Mouse (Mus musculus): ENCODE results near the gene Spic.
"Not testable (repeated sequence)": the region's sequence is repeated elsewhere in the genome, so short reads cannot be mapped to it uniquely, and the experiment has no call there.

Spic gene

GRCm38 (mm10) chr10:88684925-88685324 is at the start of gene Spic:
Gene Spic (minus strand): TSS chr10:88685015.
- no peak for DNase-seq (ENCODE audit: low read depth)

GRCm38 (mm10) chr10:88732309-88732622 is 47.5 kb upstream of the Spic start:
- no peak for DNase-seq (ENCODE audit: low read depth)

DNA sequence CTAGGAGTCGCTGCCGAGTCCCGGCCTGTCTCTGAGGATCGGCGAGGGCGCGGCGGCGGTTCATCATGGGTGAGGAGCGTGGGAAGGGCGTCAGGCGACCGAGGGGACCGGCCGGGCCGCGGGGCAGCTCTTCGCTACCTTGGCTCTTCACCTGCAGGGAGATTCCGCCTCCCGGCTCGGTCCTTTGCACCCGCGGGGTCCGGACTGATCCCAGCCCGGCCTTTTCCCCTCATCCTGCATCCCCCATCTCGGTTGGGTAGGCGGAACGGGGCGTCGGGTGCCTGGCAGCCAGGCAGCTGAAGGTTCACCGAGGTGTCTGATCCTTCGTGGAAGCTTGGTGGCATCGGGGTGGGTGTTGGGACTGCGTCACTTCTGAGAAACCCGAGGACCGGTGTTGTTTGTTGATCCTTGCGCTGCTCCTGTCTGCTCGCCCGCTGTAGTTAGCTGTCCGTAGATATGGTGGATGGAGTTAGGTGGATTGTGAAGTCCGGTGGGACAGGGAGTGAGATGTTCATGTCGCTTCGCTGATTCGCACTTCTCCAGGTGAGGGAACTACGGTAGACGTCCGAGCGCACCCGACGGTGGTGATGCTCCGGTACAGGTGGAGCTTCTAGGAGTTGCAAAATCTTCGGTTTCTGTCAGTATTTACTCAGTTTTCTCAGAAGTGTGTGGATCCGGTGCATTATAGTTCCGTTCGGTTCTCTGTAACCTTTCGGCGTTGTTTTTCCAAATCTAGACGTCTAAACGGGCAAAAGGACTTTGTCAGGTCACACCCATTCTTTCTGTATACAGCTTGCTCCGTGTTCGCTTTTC is 46.9 kb upstream of the Spic start:
- no peak for DNase-seq (ENCODE audit: low read depth)

DNA sequence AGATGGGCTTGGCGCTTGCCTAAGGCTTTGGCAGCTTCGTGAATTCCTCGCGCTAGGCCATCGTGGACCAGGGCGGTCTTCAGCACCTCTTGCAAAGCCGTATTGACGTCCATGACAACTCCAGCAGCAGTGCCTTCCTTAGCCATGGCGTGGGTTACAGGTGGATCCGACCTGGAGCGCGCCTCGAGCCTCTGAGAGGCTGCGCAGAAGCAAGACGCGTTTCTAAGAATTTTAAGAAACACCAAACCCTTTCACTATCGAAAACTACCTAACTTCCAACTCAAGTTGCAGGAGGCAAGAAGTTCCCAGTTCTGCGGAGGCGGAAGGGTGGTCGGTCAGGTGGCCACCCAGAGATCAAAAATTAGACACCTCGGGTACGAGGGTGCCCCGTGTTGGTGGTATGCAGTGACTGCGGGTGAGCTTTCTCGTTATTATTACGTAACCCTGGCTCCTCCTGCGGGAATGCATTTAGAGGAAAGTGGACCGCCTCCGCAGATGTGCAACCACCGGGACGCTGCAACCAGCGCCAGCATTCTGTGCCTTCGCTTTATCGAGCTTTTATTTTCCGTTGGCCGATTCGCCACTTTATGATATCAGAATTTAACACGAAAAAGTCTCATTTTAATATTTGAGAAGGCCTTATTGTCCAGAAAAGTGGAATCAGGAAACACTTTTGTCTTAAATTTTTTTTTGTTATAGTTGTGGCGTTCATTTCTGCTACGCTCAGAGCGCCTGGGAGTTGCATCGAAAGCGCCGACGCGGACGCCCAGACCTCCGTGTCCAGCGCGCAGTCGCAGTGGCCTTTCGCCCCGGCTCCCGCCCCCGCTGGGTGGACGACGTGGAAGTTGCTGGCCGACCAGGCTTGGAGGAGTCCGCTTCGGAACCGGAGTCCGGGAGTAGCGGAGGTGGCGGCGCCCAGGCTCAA is 46.0 kb upstream of the Spic start, which contains the start of gene Arl1:
TSS of gene Arl1 (plus strand) at position 288 of the 925 bp plus-strand sequence.
- DNase-seq (ENCODE audit: low read depth): peak; percentile 71

DNA sequence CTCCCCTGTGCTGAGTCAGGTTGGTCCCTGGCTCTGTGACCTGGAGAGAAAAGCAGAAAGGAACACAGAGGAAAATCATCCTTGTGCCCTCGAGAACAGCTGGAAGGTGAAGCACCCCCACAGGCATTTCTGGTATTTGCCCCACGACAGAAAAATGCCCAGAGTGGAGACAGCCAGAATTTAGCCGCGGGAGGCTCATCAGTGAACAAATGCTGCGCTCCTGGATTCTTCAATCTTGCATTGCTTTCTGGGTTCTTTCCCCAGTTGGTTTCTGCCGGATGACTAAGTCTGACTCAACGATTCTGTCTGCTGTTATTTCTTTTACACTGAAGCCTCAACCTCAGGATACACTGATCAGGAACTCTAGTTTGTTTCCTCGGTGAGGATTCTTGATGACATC is 43.4 kb upstream of the Spic start:
- DNase-seq (ENCODE audit: low read depth): no peak

- DNase-seq (ENCODE audit: low read depth): no peak
Observed at GRCm38 (mm10) chr10:88727128-88727527, 42.3 kb upstream of the Spic start.

DNA sequence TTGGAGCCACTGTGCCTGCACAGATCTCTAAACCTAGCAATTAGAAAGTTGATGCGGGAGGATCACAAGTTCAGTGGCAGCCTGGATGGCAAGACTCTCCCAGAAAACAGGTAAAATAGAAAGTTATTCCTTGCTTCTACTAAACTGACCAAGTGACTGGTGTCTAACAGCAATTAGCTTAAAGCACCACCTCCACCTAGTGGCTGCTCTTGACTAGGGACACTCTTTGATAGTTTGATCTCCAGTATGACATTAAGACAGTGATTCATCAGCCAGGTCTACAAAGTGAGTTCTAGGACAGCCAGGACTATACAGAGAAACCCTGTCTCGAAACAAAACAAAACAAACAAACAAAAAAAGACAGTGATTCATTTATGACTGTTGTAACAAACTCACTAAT is 40.5 kb upstream of the Spic start:
- DNase-seq (ENCODE audit: low read depth): no peak

GRCm38 (mm10) chr10:88719618-88720017 is 34.8 kb upstream of the Spic start:
- DNase-seq (ENCODE audit: low read depth): no peak

DNA sequence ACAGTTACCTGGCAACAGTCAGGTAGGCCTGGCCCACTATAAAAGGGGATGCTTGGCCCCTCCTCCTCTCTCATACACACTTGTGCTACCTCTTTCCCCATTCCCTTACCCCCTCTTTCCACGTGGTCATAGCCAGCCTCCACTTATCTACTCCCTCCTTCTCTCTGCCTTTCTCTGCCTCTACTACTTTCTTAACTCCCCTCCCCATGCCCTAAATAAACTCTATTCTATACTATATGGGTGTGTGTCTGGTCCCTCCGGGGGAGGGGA is 32.9 kb upstream of the Spic start:
- DNase-seq (ENCODE audit: low read depth): no peak

DNA sequence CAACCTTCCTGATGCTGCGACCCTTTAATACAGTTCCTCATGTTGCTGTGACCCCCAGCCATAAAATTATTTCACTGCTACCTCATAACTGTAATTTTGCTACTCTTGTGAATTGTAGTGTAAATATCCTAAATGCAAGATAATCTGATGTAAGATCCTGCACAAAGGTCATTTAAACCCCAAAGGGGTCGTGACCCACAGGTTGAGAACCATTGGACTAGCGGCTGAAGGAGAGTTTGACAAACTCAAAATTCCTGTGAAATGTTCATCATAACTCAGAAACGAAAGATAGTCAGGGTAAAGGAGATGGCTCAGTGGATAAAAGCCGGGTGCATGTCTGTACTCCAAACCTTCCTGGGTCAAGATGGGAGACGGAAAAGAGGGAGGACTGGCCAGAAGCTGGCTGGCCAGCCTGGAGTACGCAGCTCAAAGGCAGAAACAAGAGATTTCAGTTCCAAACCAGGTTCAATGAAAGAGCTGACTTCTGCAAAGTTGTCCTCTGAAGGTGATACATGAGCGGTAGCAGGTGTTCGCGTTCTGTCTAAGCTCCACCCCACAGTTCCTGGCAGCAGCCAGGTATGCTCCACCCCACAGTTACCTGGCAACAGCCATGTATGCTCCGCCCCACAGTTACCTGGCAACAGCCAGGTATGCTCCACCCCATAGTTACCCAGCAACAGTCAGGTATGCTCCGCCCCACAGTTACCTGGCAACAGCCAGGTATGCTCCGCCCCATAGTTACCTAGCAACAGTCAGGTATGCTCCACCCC is 32.4 kb upstream of the Spic start:
- DNase-seq (ENCODE audit: low read depth): no peak

- no peak for DNase-seq (ENCODE audit: low read depth)
Observed at GRCm38 (mm10) chr10:88715621-88716020, 30.8 kb upstream of the Spic start.

DNA sequence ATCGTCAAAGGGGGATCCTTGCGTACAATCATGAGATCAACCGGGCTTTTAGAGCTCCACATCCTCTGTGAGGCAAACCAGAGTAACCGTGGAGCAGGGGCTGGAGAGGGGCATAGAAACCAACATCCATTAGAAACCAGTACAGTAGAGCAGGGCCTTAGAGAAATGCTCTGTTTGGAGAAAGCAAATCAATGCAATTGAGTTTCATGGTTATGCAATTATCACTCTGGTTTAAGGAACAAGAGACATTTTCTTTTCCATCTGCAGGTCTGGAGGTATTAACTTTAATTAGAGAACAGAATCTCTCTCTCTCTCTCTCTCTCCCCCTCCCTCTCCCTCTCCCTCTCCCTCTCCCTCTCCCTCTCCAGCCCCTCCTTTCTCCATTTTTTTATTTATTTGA is 29.9 kb upstream of the Spic start:
- no peak for DNase-seq (ENCODE audit: low read depth)

DNA sequence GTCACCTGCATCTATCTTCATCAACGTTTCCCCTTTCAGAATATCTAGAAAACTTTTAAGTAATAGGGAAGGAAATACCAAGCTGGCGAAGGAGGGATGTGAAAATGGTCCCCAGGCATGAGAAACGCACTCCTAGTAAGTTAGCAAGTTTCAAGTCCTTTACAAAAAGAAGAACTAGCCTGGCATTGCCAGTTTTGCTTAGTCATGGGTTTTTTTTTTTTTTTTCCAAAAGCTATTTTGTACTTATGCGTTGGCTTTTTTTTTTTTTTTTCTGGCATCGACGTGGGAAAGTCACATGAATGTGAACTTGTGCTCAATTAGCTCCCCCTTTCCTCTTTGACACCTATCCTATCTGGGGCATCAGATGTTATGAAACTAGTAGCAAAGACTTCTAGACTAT is 27.5 kb upstream of the Spic start:
- no peak for DNase-seq (ENCODE audit: low read depth)

- DNase-seq (ENCODE audit: low read depth): no peak
Observed at GRCm38 (mm10) chr10:88708671-88709523, 24.1 kb upstream of the Spic start.

DNA sequence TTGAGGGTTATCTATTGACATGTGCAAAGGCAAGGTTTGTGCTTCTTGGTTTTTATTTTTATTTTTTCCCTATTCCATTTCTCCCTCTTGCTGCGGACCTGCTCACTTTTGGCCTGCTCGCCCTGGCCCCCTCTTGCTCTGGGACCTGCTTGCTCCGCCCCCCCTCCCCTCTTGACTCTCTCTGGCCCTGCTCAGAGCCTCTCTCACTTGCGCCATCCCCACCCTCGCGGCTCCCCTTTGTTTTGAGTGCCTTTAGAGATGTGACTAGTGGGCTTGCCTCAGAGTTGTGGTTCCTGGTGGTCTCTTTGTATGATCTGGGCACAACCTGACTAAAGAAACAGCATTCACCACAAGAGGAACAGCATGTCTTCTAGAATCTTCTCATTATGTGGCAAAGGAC is 16.1 kb upstream of the Spic start:
- no peak for DNase-seq (ENCODE audit: low read depth)

DNA sequence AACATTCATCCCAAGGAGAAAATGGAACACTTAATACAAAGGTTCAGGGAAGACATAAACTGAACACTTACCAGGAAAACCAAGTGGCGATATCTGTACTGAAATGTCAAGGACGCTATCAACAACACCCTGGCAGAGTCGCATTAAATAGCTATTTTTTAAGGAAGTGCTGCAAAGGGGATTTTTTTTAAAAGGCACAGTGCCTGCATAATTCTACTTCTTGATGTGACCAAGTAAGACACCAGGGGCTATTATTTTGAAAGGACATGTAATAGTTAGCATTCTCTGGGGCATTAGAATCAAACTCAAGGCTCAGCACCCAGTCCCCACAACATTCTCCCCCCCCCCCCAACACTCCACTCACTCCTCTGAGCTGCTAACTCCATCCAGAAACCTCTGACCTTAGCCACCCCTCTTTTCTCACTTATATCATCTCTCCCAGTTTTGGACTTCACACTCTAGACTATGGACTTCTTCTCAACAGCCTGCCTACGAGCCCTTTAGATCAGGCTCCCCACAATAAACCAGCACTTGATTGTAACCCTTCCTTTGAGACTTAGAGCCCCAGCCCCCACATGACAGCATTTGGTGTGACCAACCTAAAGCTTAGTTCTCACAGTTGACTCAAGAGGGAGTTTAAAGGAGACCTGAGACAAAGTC is 1.8 kb downstream of the Spic start:
- DNase-seq (ENCODE audit: low read depth): no peak

- DNase-seq (ENCODE audit: low read depth): no peak
Observed at GRCm38 (mm10) chr10:88672825-88673224, 12.0 kb downstream of the Spic start.

DNA sequence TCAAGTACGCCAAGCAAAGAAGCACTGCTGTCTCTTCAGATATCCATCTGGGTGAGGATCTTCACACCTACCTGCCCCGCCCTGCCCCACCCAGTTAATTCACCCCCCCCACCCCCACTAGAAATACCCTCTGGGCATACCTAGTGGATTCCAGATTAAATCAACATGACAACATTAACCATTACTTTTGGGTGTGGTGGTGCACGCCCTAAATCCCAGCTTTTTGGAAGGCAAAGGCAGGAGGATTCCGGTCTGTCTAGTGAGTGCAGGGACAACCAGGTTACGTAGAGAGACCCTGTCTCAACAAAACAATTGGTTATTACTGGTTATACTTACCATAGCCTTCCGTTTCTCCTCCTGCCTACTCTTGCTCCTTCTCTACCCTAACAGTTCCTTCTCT is 12.7 kb downstream of the Spic start:
- DNase-seq (ENCODE audit: low read depth): no peak

GRCm38 (mm10) chr10:88669719-88670118 is 15.1 kb downstream of the Spic start:
- no peak for DNase-seq (ENCODE audit: low read depth)

DNA sequence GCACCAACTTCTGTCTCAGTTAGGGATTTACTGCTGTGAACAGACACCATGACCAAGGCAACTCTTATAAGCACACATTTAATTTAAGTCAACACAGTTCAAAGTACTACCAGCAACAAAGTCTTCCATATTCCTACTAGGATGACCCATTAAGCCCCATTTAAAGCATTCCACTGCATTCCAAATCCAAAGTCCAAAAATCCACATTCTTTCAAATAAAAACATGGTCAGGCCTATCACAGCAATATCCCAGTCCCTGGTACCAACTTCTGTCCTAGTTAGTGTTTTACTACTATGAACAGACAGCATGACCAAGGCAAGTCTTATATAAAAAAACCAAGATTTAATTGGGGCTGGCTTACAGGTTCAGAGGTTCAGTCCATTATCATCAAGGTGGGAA is 21.0 kb downstream of the Spic start:
- not testable (repeated sequence) for DNase-seq (ENCODE audit: low read depth)

DNA sequence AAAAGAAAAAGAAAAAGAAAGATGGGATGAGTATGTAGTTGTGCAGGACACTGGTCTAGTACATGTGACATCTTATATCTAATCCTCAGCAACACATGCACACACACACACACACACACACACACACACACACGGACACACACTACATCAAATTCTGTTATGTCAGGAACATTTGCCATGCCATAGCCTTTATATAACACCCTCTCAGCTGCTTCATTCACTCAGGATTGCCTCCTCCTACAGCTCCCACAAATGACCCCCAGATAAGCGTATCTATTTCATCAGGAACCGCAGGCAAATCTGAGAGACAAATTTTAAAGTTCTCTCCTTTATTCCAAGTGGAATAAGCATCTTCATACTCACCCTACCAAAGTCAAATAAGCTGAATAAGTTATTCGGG is 25.9 kb downstream of the Spic start:
- DNase-seq (ENCODE audit: low read depth): no peak
